Mouse (Mus musculus) erythroblast, embryonic 14.5 days (primary cell): ENCODE measurements around the gene Acpp.

Experiments
- GATA1 ChIP-seq: IDR thresholded peaks from 2 replicates; pipeline ENCODE4 v1.6.1; 2012; ENCODE audit warnings: low read length, inconsistent platforms, mixed read lengths
- TAL1 ChIP-seq: IDR thresholded peaks from 3 replicates; pipeline ENCODE4 v1.6.1; 2012; ENCODE audit warnings: low read length, inconsistent platforms, mixed read lengths

- TF ChIP-seq GATA1 (no peak), TAL1 (no peak)
Measured at GRCm38 (mm10) chr9:104282536-104282935, 55.0 kb downstream of the Acpp start.
